Mouse (Mus musculus) liver, postnatal 0 days (tissue): ENCODE results near the gene Kif28.

Experiments used
- CTCF ChIP-seq: sonication (generic); IDR thresholded peaks from 2 replicates; pipeline ENCODE4 v1.5.1; 2016; ENCODE audit warnings: antibody characterized with exemption, low read depth
- EP300 ChIP-seq: IDR thresholded peaks from 2 replicates; pipeline ENCODE4 v1.6.1; 2016; ENCODE audit warnings: antibody characterized with exemption, low read depth, mild to moderate bottlenecking

DNA sequence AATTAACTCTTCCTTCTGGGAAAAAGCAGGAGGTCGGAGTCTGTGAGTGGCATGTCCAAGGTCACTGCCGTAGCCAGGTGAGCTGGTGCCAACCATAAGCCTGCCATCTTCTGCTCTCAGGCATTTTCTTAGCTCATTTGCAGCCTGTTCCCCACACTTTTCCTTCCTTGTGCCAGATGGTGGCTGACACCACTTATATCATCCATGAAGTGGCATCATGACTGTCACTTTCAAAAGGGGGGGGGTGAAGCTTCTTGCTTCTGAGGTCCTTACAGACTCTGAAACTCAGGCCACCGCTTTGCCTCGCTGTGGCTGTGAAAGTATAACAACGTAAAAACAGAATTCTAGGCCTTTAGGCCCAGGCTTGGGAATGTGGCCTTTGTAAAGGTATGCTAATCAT is 93.8 kb downstream of the Kif28 start:
- TF ChIP-seq CTCF (no peak), EP300 (no peak)
